Mouse (Mus musculus) forebrain, embryonic 12.5 days (tissue): ENCODE measurements around the gene Gm14406. TPM values are rescaled to one million over a fixed set of nuclear protein-coding genes. Genes with fewer than 3 reads are reported as not detected.
"Not testable (repeated sequence)": the region's sequence is repeated elsewhere in the genome, so short reads cannot be mapped to it uniquely, and the experiment has no call there.

Source experiments
- ATAC-seq: fragments of 200-750 bp; cut with Nextera tagmentation; 2 replicates; pipeline ENCODE4 v1.8.0; 2017; ENCODE audit warnings: moderate TSS enrichment; ENCODE audit not compliant: low FRiP score
- H3K27ac ChIP-seq: fragments of 300-500 bp; sonication (generic); 2 replicates; pipeline ENCODE4 v1.5.1; 2016; ENCODE audit warnings: mild to moderate bottlenecking
- H3K27me3 ChIP-seq: fragments of 300-500 bp; sonication (generic); 2 replicates; pipeline ENCODE4 v1.6.1; 2016; ENCODE audit warnings: mild to moderate bottlenecking
- H3K36me3 ChIP-seq: fragments of 300-500 bp; sonication (generic); replicated peaks from 2 replicates; pipeline ENCODE4 v1.6.1; 2016; ENCODE audit warnings: mild to moderate bottlenecking
- H3K4me1 ChIP-seq: fragments of 300-500 bp; sonication (generic); 2 replicates; pipeline ENCODE4 v1.6.1; 2016
- H3K4me2 ChIP-seq: fragments of 300-500 bp; sonication (generic); 2 replicates; pipeline ENCODE4 v1.6.1; 2016; ENCODE audit warnings: mild to moderate bottlenecking, moderate library complexity
- H3K4me3 ChIP-seq: fragments of 300-500 bp; sonication (generic); replicated peaks from 2 replicates; pipeline ENCODE4 v1.5.1; 2016; ENCODE audit warnings: mild to moderate bottlenecking
- H3K9ac ChIP-seq: fragments of 300-500 bp; sonication (generic); 2 replicates; pipeline ENCODE4 v1.6.1; 2016; ENCODE audit warnings: mild to moderate bottlenecking
- H3K9me3 ChIP-seq: fragments of 300-500 bp; sonication (generic); 2 replicates; pipeline ENCODE4 v1.6.1; 2016
- WGBS: fragments of 180-500 bp; shearing (Covaris S2); methylation state at CpG from one replicate; pipeline ENCODE4 v1.1.7; 2016; 5-methylcytosine and 5-hydroxymethylcytosine counted together
- polyA plus RNA-seq: library from polyadenylated mRNA; unstranded; fragments of >200 nt; fragmentation: Nextera tagmentation; extraction: Ambion mirVana; gene quantifications from 2 replicates; pipeline ENCODE4 v1.2.1, GENCODE M21; 2016

Gene Gm14406
- polyA plus RNA-seq: not detected in 2 replicates

GRCm38 (mm10) chr2:177577998-177578397, at the start of gene Gm14406:
Gene Gm14406 (minus strand): TSS chr2:177578210.
- WGBS: 88% methylated on average over 2 of the region's 2 CpGs

GRCm38 (mm10) chr2:177575141-177575540, 2.9 kb downstream of the Gm14406 start:
- not testable (repeated sequence) for H3K9ac ChIP-seq, H3K9me3 ChIP-seq, H3K4me2 ChIP-seq, H3K27me3 ChIP-seq, H3K4me3 ChIP-seq, H3K36me3 ChIP-seq, ATAC-seq, H3K27ac ChIP-seq, H3K4me1 ChIP-seq
- WGBS: 82% methylated on average over 1 of the region's 2 CpGs

More at GRCm38 (mm10) chr2:177577998-177578397, at the start of gene Gm14406:
- not testable (repeated sequence) for H3K4me2 ChIP-seq, H3K27ac ChIP-seq, H3K9me3 ChIP-seq, H3K4me3 ChIP-seq, H3K36me3 ChIP-seq, ATAC-seq, H3K9ac ChIP-seq, H3K4me1 ChIP-seq, H3K27me3 ChIP-seq

- not testable (repeated sequence) for H3K27me3 ChIP-seq, H3K4me1 ChIP-seq, H3K4me2 ChIP-seq, H3K9ac ChIP-seq, H3K9me3 ChIP-seq, H3K36me3 ChIP-seq, ATAC-seq, H3K27ac ChIP-seq, H3K4me3 ChIP-seq
- 78% methylated on average over 4 of the region's 4 CpGs for WGBS
Measured at GRCm38 (mm10) chr2:177559365-177559764, 18.6 kb downstream of the Gm14406 start.

GRCm38 (mm10) chr2:177555261-177555660, 22.7 kb downstream of the Gm14406 start:
- H3K36me3 ChIP-seq, H3K27me3 ChIP-seq, ATAC-seq, H3K9me3 ChIP-seq, H3K4me1 ChIP-seq, H3K4me2 ChIP-seq, H3K4me3 ChIP-seq, H3K9ac ChIP-seq, H3K27ac ChIP-seq: not testable (repeated sequence)
- WGBS: 78% methylated on average over 1 of the region's 1 CpGs

- H3K9me3 ChIP-seq, H3K36me3 ChIP-seq, H3K4me2 ChIP-seq, H3K4me3 ChIP-seq, H3K4me1 ChIP-seq, H3K27me3 ChIP-seq, H3K9ac ChIP-seq, H3K27ac ChIP-seq, ATAC-seq: not testable (repeated sequence)
- 86% methylated on average over 5 of the region's 5 CpGs for WGBS
Measured at GRCm38 (mm10) chr2:177537717-177538116, 40.3 kb downstream of the Gm14406 start.

- not testable (repeated sequence) for H3K36me3 ChIP-seq, H3K9ac ChIP-seq, H3K27ac ChIP-seq, H3K27me3 ChIP-seq, H3K4me1 ChIP-seq, H3K4me3 ChIP-seq, H3K9me3 ChIP-seq, ATAC-seq, H3K4me2 ChIP-seq
- 75% methylated on average over 2 of the region's 2 CpGs for WGBS
Measured at GRCm38 (mm10) chr2:177537141-177537540, 40.9 kb downstream of the Gm14406 start.

GRCm38 (mm10) chr2:177535876-177536275, 42.1 kb downstream of the Gm14406 start:
- WGBS: 80% methylated on average over 9 of the region's 9 CpGs

GRCm38 (mm10) chr2:177524171-177524570, 53.8 kb downstream of the Gm14406 start:
- not testable (repeated sequence) for H3K36me3 ChIP-seq, H3K27ac ChIP-seq, H3K27me3 ChIP-seq, H3K4me2 ChIP-seq, H3K4me1 ChIP-seq, ATAC-seq, H3K4me3 ChIP-seq, H3K9ac ChIP-seq
- peaks cover 18% of the 10 kb centered on the region for H3K9me3 ChIP-seq
- 87% methylated on average over 16 of the region's 16 CpGs for WGBS

More at GRCm38 (mm10) chr2:177535876-177536275, 42.1 kb downstream of the Gm14406 start:
- Histone ChIP-seq H3K4me2 (no peak overlapping the region), H3K9ac (no peak overlapping the region), H3K4me1 (no peaks in the 10 kb centered on the region), H3K4me3 (no peak overlapping the region), H3K27me3 (no peaks in the 10 kb centered on the region), H3K9me3 (peaks cover 5% of the 10 kb centered on the region; the same call in 1 of the 2 replicates), H3K27ac (no peak overlapping the region), H3K36me3 (no peaks in the 10 kb centered on the region)
- no peak for ATAC-seq

GRCm38 (mm10) chr2:177523674-177524073, 54.3 kb downstream of the Gm14406 start:
- not testable (repeated sequence) for H3K27ac ChIP-seq, H3K4me2 ChIP-seq, H3K4me3 ChIP-seq, ATAC-seq, H3K9ac ChIP-seq, H3K27me3 ChIP-seq, H3K4me1 ChIP-seq, H3K36me3 ChIP-seq
- WGBS: 92% methylated on average over 6 of the region's 6 CpGs
- peaks cover 20% of the 10 kb centered on the region for H3K9me3 ChIP-seq

- Histone ChIP-seq H3K27ac (no peak overlapping the region), H3K4me1 (no peaks in the 10 kb centered on the region), H3K4me3 (no peak overlapping the region), H3K9ac (no peak overlapping the region), H3K27me3 (no peaks in the 10 kb centered on the region), H3K36me3 (no peaks in the 10 kb centered on the region), H3K9me3 (peaks cover 22% of the 10 kb centered on the region), H3K4me2 (no peak overlapping the region)
- WGBS: 92% methylated on average over 20 of the region's 20 CpGs
- no peak for ATAC-seq
Measured at GRCm38 (mm10) chr2:177523061-177523460, 54.9 kb downstream of the Gm14406 start.

GRCm38 (mm10) chr2:177520035-177520434, 58.0 kb downstream of the Gm14406 start:
- WGBS: 84% methylated on average over 8 of the region's 8 CpGs
- no peak for ATAC-seq
- Histone ChIP-seq H3K27me3 (no peaks in the 10 kb centered on the region), H3K36me3 (no peaks in the 10 kb centered on the region), H3K9me3 (peaks cover 22% of the 10 kb centered on the region), H3K27ac (no peak overlapping the region), H3K9ac (no peak overlapping the region), H3K4me3 (no peak overlapping the region), H3K4me2 (no peak overlapping the region), H3K4me1 (no peaks in the 10 kb centered on the region)
